Mouse (Mus musculus) bone marrow, adult 2 months (tissue): ENCODE data around the gene Git2. TPM values are rescaled to one million over a fixed set of nuclear protein-coding genes. Genes with fewer than 3 reads are reported as not detected.

Source experiments
- H3K27ac ChIP-seq: fragments of 200-500 bp; 2 replicates; pipeline ENCODE4 v1.5.1; 2012; ENCODE audit warnings: low read depth, mild to moderate bottlenecking, control low read depth, inconsistent platforms, low read length; ENCODE audit not compliant: control insufficient read depth, poor library complexity, insufficient read depth
- H3K4me1 ChIP-seq: fragments of 200-500 bp; 2 replicates; pipeline ENCODE4 v1.6.1; 2011; ENCODE audit warnings: low read length; ENCODE audit not compliant: control insufficient read depth, insufficient read depth
- H3K4me3 ChIP-seq: fragments of 200-500 bp; replicated peaks from 2 replicates; pipeline ENCODE3; 2011; ENCODE audit warnings: mild to moderate bottlenecking, low read depth, low read length, control low read depth; ENCODE audit not compliant: control insufficient read depth
- CTCF ChIP-seq: fragments of 200-500 bp; IDR thresholded peaks from 2 replicates; pipeline ENCODE4 v1.5.1; 2011; ENCODE audit warnings: low read length, control low read depth; ENCODE audit not compliant: control insufficient read depth, insufficient read depth
- POLR2A ChIP-seq: fragments of 200-500 bp; IDR thresholded peaks from 2 replicates; pipeline ENCODE4 v1.6.1; 2011; ENCODE audit warnings: low read depth, mild to moderate bottlenecking, control low read depth, low read length, borderline replicate concordance; ENCODE audit not compliant: control insufficient read depth
- WGBS: fragments of 180-500 bp; shearing (Covaris S2); methylation state at CpG from one replicate; pipeline ENCODE4 v1.1.7; 2018; 5-methylcytosine and 5-hydroxymethylcytosine counted together
- polyA plus RNA-seq: library from polyadenylated mRNA; stranded (reverse); fragments of >200 nt; gene quantifications from 2 replicates; pipeline ENCODE4 v1.2.4, GENCODE M21; 2011; ENCODE audit warnings: low replicate concordance; ENCODE audit not compliant: missing spikeins, insufficient read depth, insufficient read length

Gene Git2
- polyA plus RNA-seq, 1 experiment: 52.4 TPM

- no peak overlapping the region for H3K27ac ChIP-seq
- WGBS: 88% methylated on average over 20 of the region's 20 CpGs
- no peaks in the 10 kb centered on the region for H3K4me1 ChIP-seq
- H3K4me3 ChIP-seq: no peak overlapping the region
- TF ChIP-seq CTCF (no peak), POLR2A (no peak)
Observed at GRCm38 (mm10) chr5:114719003-114719927, 56.1 kb downstream of the Git2 start.

DNA sequence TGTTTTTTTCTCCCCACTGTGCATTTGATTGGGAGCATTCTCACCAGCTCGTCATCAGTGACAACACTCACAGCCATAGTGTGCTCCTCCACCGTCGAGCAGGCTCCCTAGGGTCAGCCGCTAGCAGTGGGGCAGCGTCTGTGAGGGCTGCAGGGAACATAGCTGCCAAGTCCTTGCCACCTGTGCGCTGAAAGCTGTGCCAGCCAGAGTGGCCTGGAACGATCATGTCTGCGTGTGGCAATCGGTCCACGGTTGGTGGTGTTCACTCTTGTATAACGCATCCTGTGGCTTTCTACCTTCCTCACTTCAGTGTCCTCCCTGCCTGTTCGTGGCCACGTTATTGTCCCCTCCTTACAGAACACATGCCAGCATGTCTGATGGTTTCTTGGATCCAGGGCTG, 56.8 kb downstream of the Git2 start:
- Histone ChIP-seq H3K27ac (no peak overlapping the region), H3K4me3 (no peak overlapping the region), H3K4me1 (no peaks in the 10 kb centered on the region)
- no peak for TF ChIP-seq POLR2A
- no peak for TF ChIP-seq CTCF
- WGBS: 84% methylated on average over 13 of the region's 13 CpGs

DNA sequence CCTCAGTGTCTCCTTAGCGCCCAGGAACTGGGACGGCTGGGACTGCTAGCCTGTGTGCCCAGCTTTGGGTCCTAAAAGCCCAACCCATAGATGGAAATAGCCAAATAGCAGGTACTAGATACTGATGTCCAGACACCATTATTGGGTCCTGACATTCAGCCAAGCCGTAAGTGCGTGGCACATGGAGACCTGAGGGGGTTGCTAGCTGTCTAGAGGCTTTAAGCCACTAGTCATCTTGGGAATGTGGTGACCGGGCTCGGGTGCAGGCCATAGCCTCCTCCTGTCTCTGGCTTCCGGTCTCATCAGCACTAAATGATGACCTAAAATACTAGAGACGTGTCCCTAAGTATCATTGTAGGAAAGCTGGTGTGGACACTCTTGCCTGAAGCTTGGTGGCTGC, 57.4 kb downstream of the Git2 start:
- H3K27ac ChIP-seq: no peak overlapping the region
- no peaks in the 10 kb centered on the region; the same call in 1 of the 2 replicates for H3K4me1 ChIP-seq
- no peak overlapping the region for H3K4me3 ChIP-seq
- WGBS: 87% methylated on average over 8 of the region's 8 CpGs
- TF ChIP-seq POLR2A: no peak
- no peak for TF ChIP-seq CTCF

DNA sequence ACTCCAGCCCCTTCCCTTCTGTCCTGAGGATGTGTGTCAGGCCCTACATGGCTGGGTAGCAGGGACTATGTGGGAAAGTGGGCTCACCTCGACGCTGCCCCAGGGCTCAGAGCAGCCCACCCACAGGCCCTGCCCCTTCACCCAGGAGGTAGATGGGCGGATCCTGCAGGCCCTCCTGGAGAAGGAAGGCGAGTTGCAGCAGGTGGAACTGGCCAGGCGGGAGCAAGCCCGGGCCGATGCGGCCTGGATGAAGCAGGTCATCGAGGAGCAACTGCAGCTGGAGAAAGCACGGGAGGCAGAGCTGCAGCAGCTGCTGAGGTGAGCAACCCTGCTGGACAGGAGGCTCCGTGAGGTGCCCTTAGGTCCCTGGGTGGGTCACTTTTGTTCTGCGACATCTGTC, 58.0 kb downstream of the Git2 start:
- TF ChIP-seq CTCF: no peak
- no peak for TF ChIP-seq POLR2A
- no peak overlapping the region for H3K4me3 ChIP-seq
- no peak overlapping the region for H3K27ac ChIP-seq
- H3K4me1 ChIP-seq: no peaks in the 10 kb centered on the region; the same call in 1 of the 2 replicates
- 89% methylated on average over 12 of the region's 12 CpGs for WGBS

DNA sequence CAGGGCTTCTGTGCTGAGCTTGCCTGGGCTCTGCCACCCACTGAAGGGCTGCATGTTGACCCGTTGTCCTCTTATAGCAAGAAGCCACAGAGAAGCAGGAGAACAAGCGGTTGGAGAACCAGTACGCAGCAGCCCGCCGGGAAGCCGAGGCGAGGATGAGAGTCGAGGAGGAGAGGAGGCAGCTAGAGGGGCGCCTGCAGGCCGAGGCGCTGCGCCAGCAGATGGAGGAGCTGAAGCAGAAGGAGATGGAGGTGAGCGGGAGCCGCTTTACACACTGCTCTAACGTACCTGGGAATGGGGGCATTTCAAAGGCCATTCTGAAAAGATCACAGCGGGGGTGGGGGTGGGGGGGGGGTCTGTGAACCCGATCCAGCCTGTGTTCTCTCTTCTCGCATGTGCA, 60.8 kb downstream of the Git2 start:
- no peak for TF ChIP-seq POLR2A
- no peak for TF ChIP-seq CTCF
- WGBS: 94% methylated on average over 18 of the region's 18 CpGs

GRCm38 (mm10) chr5:114709357-114709756, 66.0 kb downstream of the Git2 start:
- H3K4me3 ChIP-seq: no peak overlapping the region
- no peak overlapping the region for H3K27ac ChIP-seq
- WGBS: 72% methylated on average over 21 of the region's 21 CpGs

More for the DNA sequence above, 60.8 kb downstream of the Git2 start:
- Histone ChIP-seq H3K27ac (no peak overlapping the region), H3K4me1 (no peaks in the 10 kb centered on the region; the same call in 1 of the 2 replicates), H3K4me3 (no peak overlapping the region)

DNA sequence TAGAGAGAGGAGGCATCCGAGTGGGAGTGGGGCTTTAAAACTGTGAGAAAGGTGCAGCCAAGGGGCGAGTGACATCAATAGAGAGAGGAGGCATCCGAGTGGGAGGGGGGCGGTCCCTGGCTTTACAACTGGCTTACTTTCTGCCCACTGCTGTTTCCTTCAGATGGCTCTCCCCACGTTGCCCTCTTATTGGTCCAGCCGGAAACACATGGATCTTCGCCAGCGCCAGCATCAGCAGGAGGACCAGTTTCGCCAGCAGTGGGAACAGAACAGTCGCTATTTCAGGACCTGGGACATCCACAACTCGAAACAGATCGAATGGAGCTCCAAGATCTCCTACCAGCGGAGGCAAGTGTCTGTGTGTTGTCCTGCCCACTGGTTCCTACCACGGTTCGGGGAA, 66.8 kb downstream of the Git2 start:
- H3K4me1 ChIP-seq: peaks cover 2% of the 10 kb centered on the region
- H3K4me3 ChIP-seq: no peak overlapping the region
- no peak overlapping the region for H3K27ac ChIP-seq
- TF ChIP-seq CTCF (no peak), POLR2A (no peak)
- WGBS: 57% methylated on average over 15 of the region's 15 CpGs

More at GRCm38 (mm10) chr5:114709357-114709756, 66.0 kb downstream of the Git2 start:
- TF ChIP-seq POLR2A: no peak
- no peak for TF ChIP-seq CTCF
- peaks cover 2% of the 10 kb centered on the region for H3K4me1 ChIP-seq

GRCm38 (mm10) chr5:114707265-114708068, 67.8 kb downstream of the Git2 start, which contains the start of gene Tchp:
Gene Tchp, plus strand, starts transcription at chr5:114707760.
- peak within 1 kb of the TSS; percentile 82 for H3K4me3 ChIP-seq
- no peak within 1 kb of the TSS; the same call in 1 of the 2 replicates for H3K27ac ChIP-seq
- peaks cover 2% of the 10 kb centered on the region; the same call in 1 of the 2 replicates for H3K4me1 ChIP-seq
- whole genome bisulfite sequencing: 8% methylated on average over 49 of the region's 49 CpGs
- peak; percentile 77 for TF ChIP-seq CTCF
- 0 out of 2 replicates have a peak, but pooled peaks have one; percentile 38 for TF ChIP-seq POLR2A
